Mouse (Mus musculus): ENCODE results near the gene Rps7. TPM values are rescaled to one million over a fixed set of nuclear protein-coding genes. Genes with fewer than 3 reads are reported as not detected.

Gene Rps7
- polyA plus RNA-seq, 1 experiment, result 312 TPM

GRCm38 (mm10) chr12:28582423-28582822 is 53.3 kb downstream of the Rps7 start, which contains the start of gene Allc:
Gene Allc, minus strand, starts transcription at chr12:28582523.
- peak within 1 kb of the TSS; percentile 68 for H3K27ac ChIP-seq (ENCODE audit: control insufficient read depth, insufficient read depth, low read depth, low read length)
- TF ChIP-seq CTCF (IDR thresholded peaks at IDR 0.05; ENCODE audit: control insufficient read depth, insufficient read depth, insufficient replicate concordance, low read depth, low read length), result no peak
- peak; percentile 80; the same call in 1 of the 2 replicates for TF ChIP-seq POLR2A (IDR thresholded peaks at IDR 0.05; ENCODE audit: control insufficient read depth, low read depth, low read length)
- peak within 1 kb of the TSS; percentile 86 for H3K4me3 ChIP-seq (ENCODE audit: control insufficient read depth, low read depth, low read length)
- H3K36me3 ChIP-seq (ENCODE audit: control insufficient read depth, insufficient read depth, low read length), result no peaks in the 10 kb centered on the region
- peaks cover 4% of the 10 kb centered on the region for H3K4me1 ChIP-seq (ENCODE audit: control insufficient read depth, insufficient read depth, low read length)
- H3K27me3 ChIP-seq (ENCODE audit: control insufficient read depth, insufficient read depth, low read length), result no peaks in the 10 kb centered on the region

Other genes with a start within 250 kb of the Rps7 start
- 19.6 and 20.2 TPM in 2 replicates for gene Dcdc2c, start 83.6 kb downstream of the Rps7 start, polyA plus RNA-seq (2012; rRNA removed)
- gene Allc, start 53.4 kb downstream of the Rps7 start, polyA plus RNA-seq (2012; rRNA removed), result 295 and 340 TPM in 2 replicates
- 1.2 and 1.4 TPM in 2 replicates for gene Colec11, start 12.6 kb downstream of the Rps7 start, polyA plus RNA-seq (2012; rRNA removed)
- 10.7 and 10.9 TPM in 2 replicates for gene Rnaseh1, start 13.6 kb upstream of the Rps7 start, polyA plus RNA-seq (2012; rRNA removed)
- 3.8 and 4.1 TPM in 2 replicates for gene Adi1, start 39.3 kb upstream of the Rps7 start, polyA plus RNA-seq (2012; rRNA removed)
- gene Trappc12, start 114.5 kb upstream of the Rps7 start, polyA plus RNA-seq (2012; rRNA removed), result 25.3 TPM in 2 replicates
- 25.0 and 25.7 TPM in 2 replicates for gene Eipr1, start 115.8 kb upstream of the Rps7 start, polyA plus RNA-seq (2012; rRNA removed)

All from testis, adult 2 months (tissue).